Mouse (Mus musculus): ENCODE results near the gene Neurl1a. TPM values are rescaled to one million over a fixed set of nuclear protein-coding genes. Genes with fewer than 3 reads are reported as not detected.

Gene Neurl1a
- total and polyA plus RNA-seq, 3 experiments, result 0.03 TPM; not detected in 2

DNA sequence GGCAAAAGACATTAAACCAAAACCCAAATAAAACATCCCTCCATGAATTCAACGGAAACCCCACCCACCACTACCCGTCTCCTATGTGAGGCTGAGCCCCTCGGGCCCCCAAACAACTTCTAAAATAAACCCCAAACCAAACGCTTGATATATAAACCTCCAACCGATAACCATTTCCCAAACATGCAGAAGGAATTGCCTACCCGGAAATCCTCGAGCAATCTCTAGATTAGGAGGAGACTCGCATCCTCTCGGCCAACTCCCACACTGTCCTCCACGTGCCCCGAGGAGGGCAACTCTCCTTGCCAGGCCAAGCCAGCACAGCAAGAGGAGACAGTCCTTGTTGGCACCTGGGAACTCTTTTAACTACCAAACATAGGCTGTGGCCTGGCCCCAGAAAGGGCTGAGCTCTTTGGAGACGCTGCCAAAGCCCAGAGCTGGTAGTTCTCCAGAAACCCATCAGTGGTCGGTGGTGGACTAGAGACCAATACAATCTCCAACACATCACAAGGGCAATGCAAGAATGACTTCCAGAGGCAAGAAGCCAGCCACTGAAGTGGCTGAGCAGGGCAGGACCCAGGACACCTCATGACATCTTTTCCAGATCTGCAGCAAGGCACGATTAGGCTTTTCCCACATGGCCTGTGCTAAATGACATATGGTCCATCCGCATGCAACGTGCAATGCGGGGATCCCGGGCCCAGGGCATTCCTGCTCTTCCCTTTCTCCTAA, 87.6 kb downstream of the Neurl1a start:
- Histone ChIP-seq H3K4me3 (ENCODE audit: control insufficient read depth in 1 of 2, insufficient read depth in 1 of 2, low read depth in 2 of 2, low read length in 2 of 2) (no peak overlapping the region), H3K36me3 (ENCODE audit: control insufficient read depth in 1 of 2, insufficient read depth in 2 of 2, low read length in 2 of 2) (no peaks in the 10 kb centered on the region), H3K9me3 (replicated peaks; ENCODE audit: insufficient read depth, low read length) (no peaks in the 10 kb centered on the region), H3K4me1 (ENCODE audit: control insufficient read depth in 1 of 2, insufficient read depth in 2 of 2, low read length in 2 of 2) (no peaks in the 10 kb centered on the region), H3K27ac (ENCODE audit: control insufficient read depth, low read depth, low read length) (no peak overlapping the region), H3K27me3 (ENCODE audit: control insufficient read depth in 1 of 2, insufficient read depth in 2 of 2, low read length in 2 of 2) (no peaks in the 10 kb centered on the region), H3K9ac (ENCODE audit: control insufficient read depth, low read depth, low read length, poor library complexity, severe bottlenecking) (no peak overlapping the region), H3K79me2 (ENCODE audit: control insufficient read depth, insufficient read depth, low read length, poor library complexity) (no peaks in the 10 kb centered on the region)
- no peak for DNase-seq (ENCODE audit: low read depth, low spot score)
- TF ChIP-seq CHD2 (IDR thresholded peaks at IDR 0.05; ENCODE audit: low read length), result no peak
- TF ChIP-seq MYB (IDR thresholded peaks at IDR 0.05; ENCODE audit: low read depth, low read length), result no peak
- no peak for TF ChIP-seq UBTF (IDR thresholded peaks at IDR 0.05; ENCODE audit: borderline replicate concordance, insufficient read depth, low read depth, low read length)
- no peak for TF ChIP-seq POLR2A (IDR thresholded peaks at IDR 0.05; ENCODE audit: control insufficient read depth in 1 of 2, insufficient read depth in 1 of 2, low read depth in 1 of 2, low read length in 2 of 2, poor library complexity in 1 of 2)
- no peak for TF ChIP-seq MXI1 (IDR thresholded peaks at IDR 0.05; ENCODE audit: low read depth, low read length)
- TF ChIP-seq MAFK (IDR thresholded peaks at IDR 0.05; ENCODE audit: borderline replicate concordance, low read depth, low read length), result no peak
- no peak for TF ChIP-seq TCF12 (IDR thresholded peaks at IDR 0.05; ENCODE audit: low read depth, low read length)
- no peak for TF ChIP-seq HCFC1 (IDR thresholded peaks at IDR 0.05; ENCODE audit: low read depth, low read length)
- no peak for TF ChIP-seq RAD21 (IDR thresholded peaks at IDR 0.05; ENCODE audit: low read depth, low read length)

GRCm38 (mm10) chr19:47267066-47267465, 88.4 kb downstream of the Neurl1a start:
- Histone ChIP-seq H3K4me1 (ENCODE audit: control insufficient read depth in 1 of 2, insufficient read depth in 2 of 2, low read length in 2 of 2) (no peaks in the 10 kb centered on the region), H3K9me3 (replicated peaks; ENCODE audit: insufficient read depth, low read length) (no peaks in the 10 kb centered on the region), H3K4me3 (ENCODE audit: control insufficient read depth in 1 of 2, insufficient read depth in 1 of 2, low read depth in 2 of 2, low read length in 2 of 2) (no peak overlapping the region), H3K27me3 (ENCODE audit: control insufficient read depth in 1 of 2, insufficient read depth in 2 of 2, low read length in 2 of 2) (no peaks in the 10 kb centered on the region), H3K36me3 (ENCODE audit: control insufficient read depth in 1 of 2, insufficient read depth in 2 of 2, low read length in 2 of 2) (no peaks in the 10 kb centered on the region), H3K79me2 (ENCODE audit: control insufficient read depth, insufficient read depth, low read length, poor library complexity) (no peaks in the 10 kb centered on the region), H3K27ac (ENCODE audit: control insufficient read depth, low read depth, low read length) (no peak overlapping the region), H3K9ac (ENCODE audit: control insufficient read depth, low read depth, low read length, poor library complexity, severe bottlenecking) (no peak overlapping the region)
- no peak for DNase-seq (ENCODE audit: low read depth, low spot score)
- TF ChIP-seq USF1 (IDR thresholded peaks at IDR 0.05; ENCODE audit: low read depth, low read length) (no peak), ZNF384 (IDR thresholded peaks at IDR 0.05; ENCODE audit: low read depth, low read length) (no peak), HCFC1 (IDR thresholded peaks at IDR 0.05; ENCODE audit: low read depth, low read length) (no peak), CHD1 (IDR thresholded peaks at IDR 0.05; ENCODE audit: low read depth, low read length) (no peak), ZC3H11A (IDR thresholded peaks at IDR 0.05; ENCODE audit: low read depth, low read length) (no peak), NRF1 (IDR thresholded peaks at IDR 0.05; ENCODE audit: insufficient read depth, low read depth, low read length, poor library complexity, severe bottlenecking) (no peak), SIN3A (IDR thresholded peaks at IDR 0.05; ENCODE audit: low read length) (no peak), KAT2A (conservative IDR thresholded peaks at IDR 0.05; ENCODE audit: low read depth, low read length) (no peak), EP300 (IDR thresholded peaks at IDR 0.05; ENCODE audit: low read depth in 1 of 2, low read length in 2 of 2) (no peak), TAL1 (IDR thresholded peaks at IDR 0.05; ENCODE audit: low read length) (no peak)

Measured in MEL (cell line).